Mouse (Mus musculus) CH12.LX (cell line): Measurements from ENCODE around the gene Banf2. TPM values are rescaled to one million over a fixed set of nuclear protein-coding genes. Genes with fewer than 3 reads are reported as not detected.

Experiments used
- DNase-seq: peaks from one replicate; pipeline ENCODE4 v3.0.0-alpha.2; 2013; ENCODE audit errors: extremely low read depth
- H3K27ac ChIP-seq: 2 replicates; pipeline ENCODE4 v1.5.1; 2012; ENCODE audit warnings: low read depth, mild to moderate bottlenecking, control low read depth, moderate library complexity; ENCODE audit not compliant: insufficient read depth
- H3K27me3 ChIP-seq: replicated peaks from 2 replicates; pipeline ENCODE3; 2012; ENCODE audit warnings: inconsistent platforms
- H3K36me3 ChIP-seq, 2 experiments: replicated peaks in 1 of 2; 2 replicates each; pipeline versions ENCODE3 to v1.6.1; 2012; ENCODE audit warnings: inconsistent platforms in 1 of 2, low read length in 1 of 2, mild to moderate bottlenecking in 1 of 2, mixed read lengths in 1 of 2, moderate library complexity in 1 of 2; ENCODE audit not compliant: control insufficient read depth in 1 of 2, insufficient read depth in 1 of 2
- H3K4me1 ChIP-seq, 2 experiments: 2 replicates each; pipeline ENCODE4 v1.6.1; 2012; ENCODE audit warnings: inconsistent platforms in 1 of 2, moderate library complexity in 1 of 2; ENCODE audit not compliant: insufficient read depth in 2 of 2, control insufficient read depth in 1 of 2
- H3K4me2 ChIP-seq: 2 replicates; pipeline ENCODE4 v1.6.1; 2012; ENCODE audit warnings: low read depth, mild to moderate bottlenecking, control low read depth; ENCODE audit not compliant: poor library complexity, insufficient read depth, severe bottlenecking
- H3K4me3 ChIP-seq, 3 experiments: fragments of 150-350 bp in 1 of 3; sonication (generic) in 1 of 3; replicated peaks in 1 of 3; 2 replicates each; pipeline versions ENCODE3 to v1.5.1; 2011 to 2012; ENCODE audit warnings: low read depth in 2 of 3, low read length in 2 of 3, mild to moderate bottlenecking in 2 of 3, moderate library complexity in 2 of 3, control low read depth in 1 of 3, improper control_type of control experiment in 1 of 3, inconsistent platforms in 1 of 3, mixed read lengths in 1 of 3; ENCODE audit not compliant: poor library complexity in 1 of 3
- H3K79me2 ChIP-seq: replicated peaks from 2 replicates; pipeline ENCODE4 v1.6.1; 2012; ENCODE audit warnings: mild to moderate bottlenecking, moderate library complexity; ENCODE audit not compliant: control insufficient read depth, poor library complexity, insufficient read depth, severe bottlenecking; ENCODE audit errors: extremely low read depth
- H3K9ac ChIP-seq: 2 replicates; pipeline ENCODE4 v1.6.1; 2012; ENCODE audit warnings: low read depth, mild to moderate bottlenecking, control low read depth, moderate library complexity; ENCODE audit not compliant: insufficient read depth
- H3K9me3 ChIP-seq: replicated peaks from 2 replicates; pipeline ENCODE3; 2012; ENCODE audit warnings: low read length, inconsistent platforms, mixed read lengths
- BHLHE40 ChIP-seq: IDR thresholded peaks from 2 replicates; pipeline ENCODE4 v1.6.1; 2011; ENCODE audit warnings: mild to moderate bottlenecking, low read depth, low read length, improper control_type of control experiment
- CHD1 ChIP-seq: IDR thresholded peaks from 2 replicates; pipeline ENCODE4 v1.6.1; 2012; ENCODE audit warnings: low read depth, low read length, improper control_type of control experiment, inconsistent platforms
- CHD2 ChIP-seq: IDR thresholded peaks from 2 replicates; pipeline ENCODE4 v1.6.1; 2011; ENCODE audit warnings: low read length, improper control_type of control experiment
- CTCF ChIP-seq, 2 experiments: IDR thresholded peaks in 1 of 2; conservative IDR thresholded peaks in 1 of 2; 2 replicates each; pipeline ENCODE4 v1.5.1; 2011 to 2012; ENCODE audit warnings: low read depth in 2 of 2, low read length in 2 of 2, improper control_type of control experiment in 1 of 2, inconsistent platforms in 1 of 2, mild to moderate bottlenecking in 1 of 2, moderate library complexity in 1 of 2
- E2F4 ChIP-seq: IDR thresholded peaks from 2 replicates; pipeline ENCODE4 v1.6.1; 2011; ENCODE audit warnings: low read depth, low read length, improper control_type of control experiment; ENCODE audit not compliant: insufficient replicate concordance
- ELF1 ChIP-seq: IDR thresholded peaks from 2 replicates; pipeline ENCODE4 v1.6.1; 2014; ENCODE audit warnings: low read depth, mild to moderate bottlenecking, inconsistent platforms, low read length, improper control_type of control experiment
- ETS1 ChIP-seq: conservative IDR thresholded peaks from 2 replicates; pipeline ENCODE4 v1.6.1; 2012; ENCODE audit warnings: low read depth, mild to moderate bottlenecking, inconsistent platforms, low read length, improper control_type of control experiment, moderate library complexity
- GABPA ChIP-seq: IDR thresholded peaks from 2 replicates; pipeline ENCODE4 v1.6.1; 2012; ENCODE audit warnings: low read depth, low read length, improper control_type of control experiment, inconsistent platforms; ENCODE audit not compliant: insufficient replicate concordance
- HCFC1 ChIP-seq: IDR thresholded peaks from 2 replicates; pipeline ENCODE4 v1.6.1; 2012; ENCODE audit warnings: low read depth, mild to moderate bottlenecking, inconsistent platforms, low read length, improper control_type of control experiment
- JUN ChIP-seq: IDR thresholded peaks from 2 replicates; pipeline ENCODE4 v1.6.1; 2011; ENCODE audit warnings: low read depth, mild to moderate bottlenecking, low read length, improper control_type of control experiment, moderate library complexity; ENCODE audit not compliant: insufficient read depth
- JUND ChIP-seq: conservative IDR thresholded peaks from 2 replicates; pipeline ENCODE4 v1.6.1; 2011; ENCODE audit warnings: low read depth, low read length, improper control_type of control experiment
- MAFK ChIP-seq: IDR thresholded peaks from 2 replicates; pipeline ENCODE4 v1.6.1; 2011; ENCODE audit warnings: low read length, improper control_type of control experiment; ENCODE audit not compliant: insufficient replicate concordance
- MAZ ChIP-seq: IDR thresholded peaks from 2 replicates; pipeline ENCODE4 v1.6.1; 2012; ENCODE audit warnings: low read depth, mild to moderate bottlenecking, inconsistent platforms, low read length, improper control_type of control experiment, moderate library complexity
- MXI1 ChIP-seq: IDR thresholded peaks from 2 replicates; pipeline ENCODE4 v1.6.1; 2011; ENCODE audit warnings: mild to moderate bottlenecking, low read depth, low read length, improper control_type of control experiment
- MYC ChIP-seq: IDR thresholded peaks from 2 replicates; pipeline ENCODE4 v1.6.1; 2011; ENCODE audit warnings: low read depth, mild to moderate bottlenecking, improper control_type of control experiment, low read length
- NELFE ChIP-seq: IDR thresholded peaks from 2 replicates; pipeline ENCODE4 v1.6.1; 2011; ENCODE audit warnings: low read depth, low read length, improper control_type of control experiment
- NRF1 ChIP-seq: IDR thresholded peaks from 2 replicates; pipeline ENCODE4 v1.6.1; 2014; ENCODE audit warnings: low read depth, mild to moderate bottlenecking, inconsistent platforms, low read length, improper control_type of control experiment, moderate library complexity
- POLR2AphosphoS2 ChIP-seq: IDR thresholded peaks from 2 replicates; pipeline ENCODE4 v1.6.1; 2011; ENCODE audit warnings: low read depth, low read length, improper control_type of control experiment
- SIN3A ChIP-seq: IDR thresholded peaks from 2 replicates; pipeline ENCODE4 v1.6.1; 2012; ENCODE audit warnings: low read length, improper control_type of control experiment, inconsistent platforms
- SMC3 ChIP-seq: IDR thresholded peaks from 2 replicates; pipeline ENCODE4 v1.6.1; 2011; ENCODE audit warnings: low read depth, low read length, improper control_type of control experiment
- TBP ChIP-seq: conservative IDR thresholded peaks from 2 replicates; pipeline ENCODE4 v1.6.1; 2011; ENCODE audit warnings: low read depth, low read length, improper control_type of control experiment
- TCF12 ChIP-seq: IDR thresholded peaks from 2 replicates; pipeline ENCODE4 v1.6.1; 2014; ENCODE audit warnings: low read depth, mild to moderate bottlenecking, inconsistent platforms, low read length, improper control_type of control experiment
- UBTF ChIP-seq: IDR thresholded peaks from 2 replicates; pipeline ENCODE4 v1.6.1; 2012; ENCODE audit warnings: low read depth, mild to moderate bottlenecking, inconsistent platforms, low read length, improper control_type of control experiment, moderate library complexity
- USF2 ChIP-seq: conservative IDR thresholded peaks from 2 replicates; pipeline ENCODE4 v1.6.1; 2011; ENCODE audit warnings: low read depth, low read length, improper control_type of control experiment
- ZC3H11A ChIP-seq: IDR thresholded peaks from 2 replicates; pipeline ENCODE4 v1.6.1; 2012; ENCODE audit warnings: low read depth, mild to moderate bottlenecking, inconsistent platforms, low read length, improper control_type of control experiment
- ZKSCAN1 ChIP-seq: IDR thresholded peaks from 2 replicates; pipeline ENCODE4 v1.6.1; 2012; ENCODE audit warnings: low read depth, inconsistent platforms, low read length, improper control_type of control experiment, borderline replicate concordance
- ZNF384 ChIP-seq: IDR thresholded peaks from 2 replicates; pipeline ENCODE4 v1.6.1; 2012; ENCODE audit warnings: low read depth, low read length, improper control_type of control experiment, inconsistent platforms
- dilution Hi-C: fragments of 300-500 bp; cut with MboI; formaldehyde crosslinking; loops from 2 replicates; pipeline ENCODE4 v1.14.3; 2020; ENCODE audit warnings: low sequenced_read_pairs; ENCODE audit not compliant: extremely low pct_unique_long_range_greater_than_20kb, extremely low pct_ligation_motif_present
- in situ Hi-C: fragments of 300-500 bp; cut with MboI; formaldehyde crosslinking; loops from 3 replicates; pipeline ENCODE4 v1.14.3; 2019; ENCODE audit warnings: low sequenced_read_pairs, low pct_ligation_motif_present, low pct_unique_long_range_greater_than_20kb, mixed read lengths
- polyA plus RNA-seq: library from polyadenylated mRNA; unstranded; fragments of >175 nt; gene quantifications from 2 replicates; pipeline ENCODE4 v1.2.1, GENCODE M21; 2012; ENCODE audit warnings: low read depth; ENCODE audit not compliant: insufficient read length
- total RNA-seq, 2 experiments: library from RNA; depleted of rRNA; stranded (reverse); fragments of 300-350 nt in 1 of 2; fragments of >200 nt in 1 of 2; gene quantifications; 2 replicates each; pipeline ENCODE4 v1.2.3; 2012 to 2014

The Banf2 gene
- total and polyA plus RNA-seq, 3 experiments, result not detected

DNA sequence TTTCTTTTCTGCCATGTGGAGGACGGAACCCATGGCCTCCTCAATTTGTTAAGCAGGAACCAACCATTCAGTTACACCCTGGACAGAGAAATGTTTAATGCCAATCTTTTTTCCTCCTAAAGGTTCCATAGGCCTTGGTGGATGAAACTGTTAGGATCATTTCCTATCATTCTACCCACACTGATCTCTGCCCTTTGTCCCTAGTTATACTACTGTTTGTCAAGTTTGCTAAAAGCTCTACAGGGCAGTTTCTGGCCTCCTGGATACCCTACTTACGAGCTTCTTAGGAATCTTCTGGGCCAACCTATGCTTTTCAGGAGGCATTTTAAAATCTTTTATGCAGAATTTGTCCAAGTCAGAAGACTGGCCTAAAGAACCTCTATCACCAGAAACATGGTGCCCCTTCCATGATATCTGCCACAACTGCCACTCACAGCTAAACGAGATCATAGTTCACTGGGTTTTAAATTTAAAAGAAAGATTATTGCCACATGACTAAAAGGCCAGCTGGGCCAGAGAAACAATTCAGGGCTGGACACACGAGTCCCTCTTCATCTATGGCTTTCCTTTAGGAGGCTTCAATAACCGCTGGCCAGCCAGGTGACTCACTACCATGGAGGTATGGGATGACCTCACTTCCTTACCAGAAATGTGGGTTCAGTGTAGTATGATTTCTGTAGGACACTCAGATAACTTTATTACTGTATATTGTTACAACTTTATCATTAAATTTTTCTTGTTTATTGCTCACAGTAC, 30.5 kb upstream of the Banf2 start:
- Histone ChIP-seq H3K27ac (no peak overlapping the region), H3K9ac (no peak overlapping the region), H3K9me3 (no peaks in the 10 kb centered on the region), H3K4me3 (no peak overlapping the region), H3K36me3 (peaks cover 0 to 53% of the 10 kb centered on the region in 2 experiments), H3K4me2 (no peak overlapping the region), H3K4me1 (peaks cover 0 to 49% of the 10 kb centered on the region in 2 experiments; a peak in 3 of 4 replicates), H3K27me3 (no peaks in the 10 kb centered on the region), H3K79me2 (peaks cover 30% of the 10 kb centered on the region)
- in situ Hi-C loops (loop anchor here (10.0 kb wide), 1 partner anchor 212 kb away; no protein-coding TSS in a partner anchor), dilution Hi-C loops (no loop called here)
- TF ChIP-seq E2F4 (no peak), TCF12 (no peak), SMC3 (no peak), ZC3H11A (no peak), JUND (no peak), JUN (no peak), MAFK (no peak), MYC (no peak), USF2 (no peak), ZNF384 (no peak), BHLHE40 (no peak), ELF1 (no peak), UBTF (no peak), NELFE (no peak)
- no peak for DNase-seq

DNA sequence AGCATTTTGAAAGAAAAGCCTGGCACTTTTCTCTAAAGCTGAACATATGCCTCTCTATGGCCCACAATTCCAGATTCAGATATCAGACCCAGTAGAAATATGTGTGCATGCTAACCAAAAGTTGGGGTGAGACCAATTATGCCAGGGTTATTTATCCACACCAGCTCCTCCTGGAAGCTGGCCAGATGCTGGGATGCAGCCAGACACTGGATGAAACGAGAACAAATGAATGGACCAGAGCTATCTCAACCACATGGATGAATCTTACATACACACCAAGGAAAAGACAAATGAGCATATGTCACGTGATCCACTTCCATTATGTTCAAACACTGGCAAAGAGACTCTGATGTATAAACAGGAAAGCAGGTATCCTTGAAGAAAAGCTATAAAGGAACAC, 29.3 kb upstream of the Banf2 start:
- Histone ChIP-seq H3K27ac (no peak overlapping the region), H3K27me3 (no peaks in the 10 kb centered on the region), H3K4me3 (no peak overlapping the region), H3K4me1 (peaks cover 0 to 54% of the 10 kb centered on the region in 2 experiments; a peak in 3 of 4 replicates), H3K4me2 (no peak overlapping the region), H3K9me3 (no peaks in the 10 kb centered on the region), H3K79me2 (peaks cover 34% of the 10 kb centered on the region), H3K9ac (no peak overlapping the region), H3K36me3 (peaks cover 0 to 60% of the 10 kb centered on the region in 2 experiments)
- in situ Hi-C loops, result loop anchor here (10.0 kb wide), 1 partner anchor 211 kb away; no protein-coding TSS in a partner anchor
- dilution Hi-C loops, result no loop called here
- no peak for TF ChIP-seq ZKSCAN1
- no peak for TF ChIP-seq USF2
- TF ChIP-seq GABPA, result no peak
- TF ChIP-seq TBP, result no peak
- TF ChIP-seq MAZ, result no peak
- TF ChIP-seq CHD2, result no peak
- TF ChIP-seq NELFE, result no peak
- no peak for TF ChIP-seq ETS1
- no peak for TF ChIP-seq CTCF (conservative IDR thresholded peaks at IDR 0.05 in 1 of 2, IDR thresholded peaks at IDR 0.05 in 1 of 2; ENCODE audit: low read depth in 2 of 2, low read length in 2 of 2)
- no peak for TF ChIP-seq JUN
- TF ChIP-seq CHD1, result no peak
- TF ChIP-seq HCFC1, result no peak
- no peak for TF ChIP-seq NRF1
- TF ChIP-seq SIN3A, result no peak
- no peak for TF ChIP-seq POLR2AphosphoS2
- no peak for TF ChIP-seq MXI1
- no peak for TF ChIP-seq E2F4
- no peak for TF ChIP-seq BHLHE40
- TF ChIP-seq ZC3H11A, result no peak
- no peak for DNase-seq
